Mouse (Mus musculus) lung, postnatal 0 days (tissue): ENCODE data around the gene Cmas.

Source experiments
- CTCF ChIP-seq: IDR thresholded peaks from 2 replicates; pipeline ENCODE4 v1.5.1; 2016; ENCODE audit warnings: antibody characterized with exemption, mild to moderate bottlenecking
- EP300 ChIP-seq: IDR thresholded peaks from 2 replicates; pipeline ENCODE4 v1.6.1; 2016; ENCODE audit warnings: antibody characterized with exemption, mild to moderate bottlenecking, control low read depth

DNA sequence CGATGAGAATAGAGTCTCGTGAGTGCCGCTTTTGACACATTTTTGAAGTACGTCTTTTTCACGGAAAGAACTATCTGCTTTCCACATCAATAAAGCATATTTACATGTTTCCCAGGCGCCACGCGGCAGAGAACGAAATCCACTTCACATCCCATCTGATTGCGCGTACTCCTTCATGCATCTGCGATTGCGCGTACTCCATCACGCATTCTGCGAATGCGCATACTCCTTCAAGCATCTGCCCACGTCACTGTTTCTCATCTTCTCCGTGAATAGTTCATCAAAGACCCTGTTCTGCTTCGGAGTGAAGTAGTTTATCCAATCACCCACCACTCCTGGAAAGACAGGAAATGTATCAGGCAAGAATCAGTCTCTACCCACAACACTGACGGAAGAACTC is 29.6 kb downstream of the Cmas start:
- TF ChIP-seq CTCF: no peak
- TF ChIP-seq EP300: no peak
